Mouse (Mus musculus) cerebellum, adult 2 months (tissue): Measurements from ENCODE around the gene Npc1l1.

Experiments used
- CTCF ChIP-seq: fragments of 200-500 bp; IDR thresholded peaks from 2 replicates; pipeline ENCODE4 v1.5.1; 2011; ENCODE audit warnings: low read depth, mild to moderate bottlenecking, control low read depth, low read length, moderate library complexity, borderline replicate concordance; ENCODE audit not compliant: insufficient read depth
- POLR2A ChIP-seq: fragments of 200-500 bp; IDR thresholded peaks from 2 replicates; pipeline ENCODE4 v1.6.1; 2011; ENCODE audit warnings: low read length, control low read depth, borderline replicate concordance; ENCODE audit not compliant: insufficient read depth

DNA sequence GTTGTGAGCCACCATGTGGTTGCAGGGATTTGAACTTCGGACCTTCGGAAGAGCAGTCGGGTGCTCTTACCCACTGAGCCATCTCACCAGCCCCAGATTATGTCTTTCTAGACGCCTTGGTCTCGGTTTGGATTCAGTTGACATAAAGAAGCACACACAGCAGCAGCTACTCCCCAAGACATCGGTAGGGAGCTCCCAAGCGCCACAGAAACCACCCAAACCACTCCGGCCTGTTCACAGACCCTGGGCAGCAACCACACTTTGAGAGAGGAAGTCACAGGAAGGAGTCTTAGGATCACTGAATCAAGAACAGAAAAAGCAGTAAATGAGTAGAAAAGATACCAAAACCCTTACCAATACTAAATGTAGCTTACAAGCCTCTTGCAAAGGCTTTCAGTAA lies 33.2 kb downstream of the Npc1l1 start:
- TF ChIP-seq POLR2A (no peak), CTCF (no peak)
